Mouse (Mus musculus) neural tube, embryonic 15.5 days (tissue): ENCODE results near the gene Plekha5. TPM values are rescaled to one million over a fixed set of nuclear protein-coding genes. Genes with fewer than 3 reads are reported as not detected.

Source experiments
- ATAC-seq: fragments of 200-750 bp; cut with Nextera tagmentation; 2 replicates; pipeline ENCODE4 v1.8.0; 2017; ENCODE audit warnings: mild to moderate bottlenecking, moderate TSS enrichment, moderate library complexity; ENCODE audit not compliant: low FRiP score
- H3K27ac ChIP-seq: fragments of 300-500 bp; sonication (generic); replicated peaks from 2 replicates; pipeline ENCODE4 v1.5.1; 2015; ENCODE audit warnings: mild to moderate bottlenecking, inconsistent platforms
- H3K27me3 ChIP-seq: fragments of 300-500 bp; sonication (generic); replicated peaks from 2 replicates; pipeline ENCODE4 v1.6.1; 2015; ENCODE audit warnings: inconsistent platforms
- H3K36me3 ChIP-seq: fragments of 300-500 bp; sonication (generic); 2 replicates; pipeline ENCODE4 v1.6.1; 2015; ENCODE audit warnings: inconsistent platforms
- H3K4me1 ChIP-seq: fragments of 300-500 bp; sonication (generic); 2 replicates; pipeline ENCODE4 v1.6.1; 2015; ENCODE audit warnings: inconsistent platforms
- H3K4me2 ChIP-seq: fragments of 300-500 bp; sonication (generic); 2 replicates; pipeline ENCODE4 v1.6.1; 2015; ENCODE audit warnings: inconsistent platforms, mild to moderate bottlenecking, moderate library complexity
- H3K4me3 ChIP-seq: fragments of 300-500 bp; sonication (generic); replicated peaks from 2 replicates; pipeline ENCODE4 v1.5.1; 2015; ENCODE audit warnings: mild to moderate bottlenecking, inconsistent platforms
- H3K9ac ChIP-seq: fragments of 300-500 bp; sonication (generic); replicated peaks from 2 replicates; pipeline ENCODE4 v1.6.1; 2015; ENCODE audit warnings: mild to moderate bottlenecking, inconsistent platforms
- H3K9me3 ChIP-seq: fragments of 300-500 bp; sonication (generic); replicated peaks from 2 replicates; pipeline ENCODE4 v1.6.1; 2016; ENCODE audit warnings: inconsistent platforms
- WGBS: fragments of 180-500 bp; shearing (Covaris S2); methylation state at CpG from one replicate; pipeline ENCODE4 v1.1.7; 2015; ENCODE audit warnings: mixed read lengths; 5-methylcytosine and 5-hydroxymethylcytosine counted together
- polyA plus RNA-seq: library from polyadenylated mRNA; unstranded; fragments of >200 nt; fragmentation: Nextera tagmentation; extraction: Ambion mirVana; gene quantifications from 2 replicates; pipeline ENCODE4 v1.2.1, GENCODE M21; 2015

The Plekha5 gene
- polyA plus RNA-seq, 1 experiment from 2014 or later, result 33.9 TPM

- H3K9me3 ChIP-seq, result no peaks in the 10 kb centered on the region
- peaks cover 16% of the 10 kb centered on the region for H3K36me3 ChIP-seq
- H3K4me1 ChIP-seq, result peaks cover 28% of the 10 kb centered on the region
- no peak overlapping the region for H3K4me3 ChIP-seq
- no peak for ATAC-seq
- no peaks in the 10 kb centered on the region for H3K27me3 ChIP-seq
- H3K27ac ChIP-seq, result no peak overlapping the region
- WGBS, result 87% methylated on average over 8 of the region's 8 CpGs
- no peak overlapping the region for H3K9ac ChIP-seq
- H3K4me2 ChIP-seq, result no peak overlapping the region
Measured at GRCm38 (mm10) chr6:140429236-140429635, 5.4 kb downstream of the Plekha5 start.

GRCm38 (mm10) chr6:140432363-140432762, 8.5 kb downstream of the Plekha5 start:
- Histone ChIP-seq H3K9ac (no peak overlapping the region), H3K4me2 (no peak overlapping the region), H3K27ac (no peak overlapping the region), H3K36me3 (peaks cover 16% of the 10 kb centered on the region), H3K4me3 (no peak overlapping the region), H3K27me3 (no peaks in the 10 kb centered on the region), H3K4me1 (peaks cover 8% of the 10 kb centered on the region; the same call in 1 of the 2 replicates), H3K9me3 (no peaks in the 10 kb centered on the region)
- 97% methylated on average over 9 of the region's 9 CpGs for WGBS
- no peak for ATAC-seq

GRCm38 (mm10) chr6:140443374-140443773, 19.5 kb downstream of the Plekha5 start:
- no peak overlapping the region for H3K4me3 ChIP-seq
- ATAC-seq, result 0 out of 2 replicates have a peak, but pooled peaks have one; percentile 29
- no peak overlapping the region for H3K27ac ChIP-seq
- no peaks in the 10 kb centered on the region for H3K36me3 ChIP-seq
- no peak overlapping the region for H3K9ac ChIP-seq
- no peaks in the 10 kb centered on the region for H3K9me3 ChIP-seq
- peaks cover 17% of the 10 kb centered on the region for H3K4me1 ChIP-seq
- no peaks in the 10 kb centered on the region for H3K27me3 ChIP-seq
- WGBS, result 87% methylated on average over 5 of the region's 5 CpGs
- H3K4me2 ChIP-seq, result no peak overlapping the region

GRCm38 (mm10) chr6:140444147-140444546, 20.3 kb downstream of the Plekha5 start:
- peaks cover 17% of the 10 kb centered on the region for H3K4me1 ChIP-seq
- H3K4me2 ChIP-seq, result no peak overlapping the region
- H3K36me3 ChIP-seq, result no peaks in the 10 kb centered on the region
- H3K9ac ChIP-seq, result no peak overlapping the region
- no peak for ATAC-seq
- no peak overlapping the region for H3K4me3 ChIP-seq
- H3K27ac ChIP-seq, result no peak overlapping the region
- no peaks in the 10 kb centered on the region for H3K9me3 ChIP-seq
- H3K27me3 ChIP-seq, result no peaks in the 10 kb centered on the region
- WGBS, result 68% methylated on average over 7 of the region's 7 CpGs

DNA sequence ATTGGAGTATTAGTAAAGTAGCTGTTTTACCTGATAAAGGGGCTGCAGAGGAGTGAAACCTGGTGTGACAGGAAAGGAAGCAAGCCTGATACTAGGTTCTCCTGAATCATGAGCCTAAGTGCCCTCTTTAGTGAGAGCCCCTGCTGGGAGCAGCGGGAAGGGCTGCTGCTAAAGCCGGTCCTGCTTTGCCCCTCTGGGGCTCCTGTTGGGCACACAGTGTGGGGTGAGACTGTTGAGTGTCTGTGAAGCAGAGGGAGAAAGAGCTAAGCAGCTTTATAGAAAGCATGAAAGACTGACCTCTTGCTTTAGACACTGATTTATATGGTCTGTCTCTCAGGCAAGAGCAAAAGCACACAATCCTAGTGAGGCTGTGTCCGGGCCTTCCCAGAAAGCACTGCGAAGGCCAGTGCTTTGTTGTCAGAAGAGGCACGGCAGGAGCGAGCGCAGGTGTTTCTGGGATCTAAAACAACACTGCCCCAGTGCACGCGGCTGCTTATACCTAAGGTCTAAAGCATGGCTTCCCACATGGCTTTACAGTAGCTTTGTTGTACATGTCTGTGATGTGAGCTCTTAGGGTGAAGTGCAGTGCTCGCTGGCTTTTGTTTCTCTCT, 21.1 kb downstream of the Plekha5 start:
- no peak overlapping the region for H3K4me3 ChIP-seq
- 12% methylated on average over 10 of the region's 10 CpGs for WGBS
- peaks cover 17% of the 10 kb centered on the region for H3K4me1 ChIP-seq
- H3K4me2 ChIP-seq, result peak overlapping the region; percentile 20
- ATAC-seq, result peak; percentile 54; the same call in 1 of the 2 replicates
- no peaks in the 10 kb centered on the region for H3K9me3 ChIP-seq
- peak overlapping the region; percentile 14; the same call in 1 of the 2 replicates for H3K9ac ChIP-seq
- H3K27ac ChIP-seq, result 0 out of 2 replicates have a peak overlapping the region, but pooled peaks have one; percentile 18
- no peaks in the 10 kb centered on the region for H3K27me3 ChIP-seq
- no peaks in the 10 kb centered on the region for H3K36me3 ChIP-seq

GRCm38 (mm10) chr6:140448010-140448739, 24.3 kb downstream of the Plekha5 start:
- H3K4me2 ChIP-seq, result no peak overlapping the region
- H3K4me1 ChIP-seq, result peaks cover 17% of the 10 kb centered on the region
- H3K36me3 ChIP-seq, result no peaks in the 10 kb centered on the region
- H3K4me3 ChIP-seq, result no peak overlapping the region
- no peak for ATAC-seq
- H3K27ac ChIP-seq, result no peak overlapping the region
- 80% methylated on average over 21 of the region's 21 CpGs for WGBS
- H3K27me3 ChIP-seq, result no peaks in the 10 kb centered on the region
- H3K9me3 ChIP-seq, result no peaks in the 10 kb centered on the region
- no peak overlapping the region for H3K9ac ChIP-seq

- H3K27ac ChIP-seq, result no peak overlapping the region
- no peak for ATAC-seq
- no peak overlapping the region for H3K4me3 ChIP-seq
- no peaks in the 10 kb centered on the region for H3K27me3 ChIP-seq
- H3K4me2 ChIP-seq, result no peak overlapping the region
- 91% methylated on average over 5 of the region's 5 CpGs for WGBS
- no peaks in the 10 kb centered on the region for H3K36me3 ChIP-seq
- peaks cover 4% of the 10 kb centered on the region; the same call in 1 of the 2 replicates for H3K4me1 ChIP-seq
- no peak overlapping the region for H3K9ac ChIP-seq
- H3K9me3 ChIP-seq, result no peaks in the 10 kb centered on the region
Measured at GRCm38 (mm10) chr6:140450693-140451092, 26.8 kb downstream of the Plekha5 start.

DNA sequence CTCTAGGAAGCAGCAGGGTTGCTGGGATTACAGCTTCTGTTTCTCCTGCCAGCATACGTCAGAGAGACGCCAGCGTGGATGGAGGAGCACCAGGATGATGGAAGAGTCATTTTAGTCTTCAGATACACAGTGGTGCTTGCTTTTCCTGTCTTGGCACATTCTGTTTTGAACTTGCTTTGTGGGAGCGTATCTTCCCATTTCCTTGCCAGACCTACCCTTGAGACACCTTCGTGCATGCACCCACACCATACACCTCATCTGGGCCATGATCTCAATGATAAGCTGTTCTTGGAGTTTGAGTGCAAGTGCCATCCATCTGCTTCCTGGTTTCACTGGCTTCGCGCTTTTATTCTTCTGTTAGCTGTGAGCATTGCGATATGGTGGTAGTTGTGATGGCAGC, 28.9 kb downstream of the Plekha5 start:
- no peak overlapping the region for H3K4me3 ChIP-seq
- peaks cover 11% of the 10 kb centered on the region for H3K4me1 ChIP-seq
- no peaks in the 10 kb centered on the region for H3K36me3 ChIP-seq
- no peak for ATAC-seq
- H3K9me3 ChIP-seq, result no peaks in the 10 kb centered on the region
- no peak overlapping the region for H3K27ac ChIP-seq
- no peaks in the 10 kb centered on the region for H3K27me3 ChIP-seq
- H3K4me2 ChIP-seq, result no peak overlapping the region
- 96% methylated on average over 8 of the region's 8 CpGs for WGBS
- no peak overlapping the region for H3K9ac ChIP-seq

GRCm38 (mm10) chr6:140453454-140453853, 29.6 kb downstream of the Plekha5 start:
- WGBS, result 90% methylated on average over 5 of the region's 5 CpGs
- Histone ChIP-seq H3K9me3 (no peaks in the 10 kb centered on the region), H3K36me3 (no peaks in the 10 kb centered on the region), H3K4me3 (no peak overlapping the region), H3K4me1 (peaks cover 7% of the 10 kb centered on the region; the same call in 1 of the 2 replicates), H3K4me2 (no peak overlapping the region), H3K27me3 (no peaks in the 10 kb centered on the region), H3K9ac (no peak overlapping the region), H3K27ac (no peak overlapping the region)
- no peak for ATAC-seq

DNA sequence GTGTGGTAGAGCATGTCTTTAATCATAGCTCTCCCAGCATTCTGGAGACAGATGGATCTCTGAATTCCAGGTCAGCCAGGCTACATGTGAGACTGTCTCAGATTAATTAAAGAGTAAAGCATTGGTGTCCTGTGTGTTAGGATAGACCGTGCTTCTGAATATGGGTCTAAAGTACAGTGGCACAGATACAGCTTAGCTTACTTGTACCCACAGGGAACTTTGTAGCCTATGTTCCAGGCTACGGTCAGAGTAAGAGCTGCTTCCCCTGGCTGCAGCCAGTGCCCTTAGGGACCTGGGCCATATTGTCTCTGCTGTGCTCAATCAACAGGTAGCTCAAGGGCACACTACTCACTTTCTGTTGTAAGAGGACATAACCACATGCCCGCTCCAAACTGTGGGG, 30.5 kb downstream of the Plekha5 start:
- no peak for ATAC-seq
- WGBS, result 84% methylated on average over 3 of the region's 3 CpGs
- no peaks in the 10 kb centered on the region for H3K27me3 ChIP-seq
- H3K4me2 ChIP-seq, result no peak overlapping the region
- no peak overlapping the region for H3K27ac ChIP-seq
- H3K4me1 ChIP-seq, result peaks cover 7% of the 10 kb centered on the region; the same call in 1 of the 2 replicates
- no peaks in the 10 kb centered on the region for H3K9me3 ChIP-seq
- H3K9ac ChIP-seq, result no peak overlapping the region
- H3K36me3 ChIP-seq, result no peaks in the 10 kb centered on the region
- H3K4me3 ChIP-seq, result no peak overlapping the region

- no peak for ATAC-seq
- no peak overlapping the region for H3K9ac ChIP-seq
- no peaks in the 10 kb centered on the region for H3K27me3 ChIP-seq
- no peak overlapping the region for H3K4me3 ChIP-seq
- peaks cover 7% of the 10 kb centered on the region; the same call in 1 of the 2 replicates for H3K4me1 ChIP-seq
- no peak overlapping the region for H3K4me2 ChIP-seq
- no peaks in the 10 kb centered on the region for H3K9me3 ChIP-seq
- WGBS, result 62% methylated on average over 3 of the region's 3 CpGs
- no peak overlapping the region for H3K27ac ChIP-seq
- no peaks in the 10 kb centered on the region for H3K36me3 ChIP-seq
Measured at GRCm38 (mm10) chr6:140455851-140456250, 32.0 kb downstream of the Plekha5 start.
